Mouse (Mus musculus) midbrain, postnatal 0 days (tissue): ENCODE data around the gene Wipi1. TPM values are rescaled to one million over a fixed set of nuclear protein-coding genes. Genes with fewer than 3 reads are reported as not detected.

Experiments used
- ATAC-seq: fragments of 200-750 bp; cut with Nextera tagmentation; 2 replicates; pipeline ENCODE4 v1.8.0; 2017; ENCODE audit warnings: moderate number of reproducible peaks, mild to moderate bottlenecking, moderate TSS enrichment, moderate library complexity; ENCODE audit not compliant: low FRiP score
- DNase-seq: peaks from one replicate; pipeline ENCODE4 v3.0.0-alpha.2; 2015; ENCODE audit warnings: low spot score
- H3K27ac ChIP-seq: fragments of 300-500 bp; sonication (generic); 2 replicates; pipeline ENCODE4 v1.5.1; 2014; ENCODE audit warnings: low read depth, mild to moderate bottlenecking, low read length, mixed read lengths
- H3K27me3 ChIP-seq: fragments of 300-500 bp; sonication (generic); 2 replicates; pipeline ENCODE4 v1.6.1; 2014; ENCODE audit warnings: low read length, control low read depth, mixed read lengths; ENCODE audit not compliant: insufficient read depth
- H3K36me3 ChIP-seq: fragments of 300-500 bp; sonication (generic); 2 replicates; pipeline ENCODE4 v1.6.1; 2014; ENCODE audit warnings: low read length, control low read depth, mixed read lengths; ENCODE audit not compliant: insufficient read depth
- H3K4me1 ChIP-seq: fragments of 300-500 bp; sonication (generic); 2 replicates; pipeline ENCODE4 v1.6.1; 2014; ENCODE audit warnings: mild to moderate bottlenecking, control low read depth, antibody characterized with exemption, low read length, mixed read lengths; ENCODE audit not compliant: insufficient read depth
- H3K4me2 ChIP-seq: fragments of 300-500 bp; sonication (generic); 2 replicates; pipeline ENCODE4 v1.6.1; 2014; ENCODE audit warnings: low read depth, mild to moderate bottlenecking, low read length, mixed read lengths; ENCODE audit not compliant: poor library complexity, severe bottlenecking
- H3K4me3 ChIP-seq: fragments of 300-500 bp; sonication (generic); 2 replicates; pipeline ENCODE4 v1.5.1; 2014; ENCODE audit warnings: low read depth, mild to moderate bottlenecking, low read length, moderate library complexity
- H3K9ac ChIP-seq: fragments of 300-500 bp; sonication (generic); replicated peaks from 2 replicates; pipeline ENCODE4 v1.6.1; 2014; ENCODE audit warnings: mild to moderate bottlenecking, low read length, moderate library complexity, mixed read lengths; ENCODE audit not compliant: poor library complexity, severe bottlenecking
- H3K9me3 ChIP-seq: fragments of 300-500 bp; sonication (generic); 2 replicates; pipeline ENCODE4 v1.6.1; 2016; ENCODE audit warnings: low read length, control low read depth
- CTCF ChIP-seq: IDR thresholded peaks from 2 replicates; pipeline ENCODE4 v1.5.1; 2016; ENCODE audit warnings: antibody characterized with exemption, mild to moderate bottlenecking
- WGBS: fragments of 180-500 bp; shearing (Covaris S2); extraction: QIAGEN DNeasy Blood & Tissue Kit; methylation state at CpG from one replicate; pipeline ENCODE4 v1.1.7; 2014; 5-methylcytosine and 5-hydroxymethylcytosine counted together
- polyA plus RNA-seq: library from polyadenylated mRNA; unstranded; fragments of >200 nt; fragmentation: Nextera tagmentation; extraction: Ambion mirVana; gene quantifications from 2 replicates; pipeline ENCODE4 v1.2.1, GENCODE M21; 2015
- total RNA-seq: library from RNA; depleted of rRNA; stranded (reverse); fragments of >200 nt; gene quantifications from 2 replicates; pipeline ENCODE4 v1.2.3, GENCODE M21; 2014

Wipi1 gene
- total and polyA plus RNA-seq, 2 experiments from 2014 or later, result 12.7 to 18.3 TPM

DNA sequence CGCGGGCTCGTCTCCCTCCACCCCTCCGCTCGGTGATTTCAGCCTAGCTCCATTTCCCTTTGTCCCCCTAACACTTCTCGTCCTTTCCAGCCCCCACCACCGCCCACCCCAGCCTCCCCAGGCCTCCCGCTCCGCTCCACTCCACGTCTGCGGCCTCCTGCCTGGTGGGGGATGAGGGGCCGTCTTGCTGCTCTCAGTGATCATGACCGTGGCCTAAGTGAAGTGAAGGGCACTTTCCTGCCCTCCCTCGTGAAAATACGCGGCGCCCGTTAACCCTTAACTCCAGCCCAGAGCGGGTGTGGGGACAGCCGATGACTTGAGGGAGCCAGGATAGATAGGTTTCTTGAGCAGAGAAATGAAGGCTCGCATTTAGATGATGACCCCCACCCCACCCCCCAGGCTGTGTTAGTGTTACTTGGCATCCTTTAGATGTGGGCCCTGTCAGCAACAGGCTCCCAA, 39.8 kb upstream of the Wipi1 start:
- WGBS, result under 1% methylated on average over 21 of the region's 21 CpGs
- H3K4me1 ChIP-seq, result peaks cover 29% of the 10 kb centered on the region
- peak overlapping the region; percentile 98 for H3K27ac ChIP-seq
- no peaks in the 10 kb centered on the region for H3K27me3 ChIP-seq
- no peaks in the 10 kb centered on the region for H3K9me3 ChIP-seq
- H3K4me2 ChIP-seq, result peak overlapping the region; percentile 69
- no peak for TF ChIP-seq CTCF
- H3K9ac ChIP-seq, result peak overlapping the region; percentile 97
- H3K4me3 ChIP-seq, result peak overlapping the region; percentile 97
- ATAC-seq (no peak), DNase-seq (peak; percentile 14)
- peaks cover 17% of the 10 kb centered on the region; the same call in 1 of the 2 replicates for H3K36me3 ChIP-seq

DNA sequence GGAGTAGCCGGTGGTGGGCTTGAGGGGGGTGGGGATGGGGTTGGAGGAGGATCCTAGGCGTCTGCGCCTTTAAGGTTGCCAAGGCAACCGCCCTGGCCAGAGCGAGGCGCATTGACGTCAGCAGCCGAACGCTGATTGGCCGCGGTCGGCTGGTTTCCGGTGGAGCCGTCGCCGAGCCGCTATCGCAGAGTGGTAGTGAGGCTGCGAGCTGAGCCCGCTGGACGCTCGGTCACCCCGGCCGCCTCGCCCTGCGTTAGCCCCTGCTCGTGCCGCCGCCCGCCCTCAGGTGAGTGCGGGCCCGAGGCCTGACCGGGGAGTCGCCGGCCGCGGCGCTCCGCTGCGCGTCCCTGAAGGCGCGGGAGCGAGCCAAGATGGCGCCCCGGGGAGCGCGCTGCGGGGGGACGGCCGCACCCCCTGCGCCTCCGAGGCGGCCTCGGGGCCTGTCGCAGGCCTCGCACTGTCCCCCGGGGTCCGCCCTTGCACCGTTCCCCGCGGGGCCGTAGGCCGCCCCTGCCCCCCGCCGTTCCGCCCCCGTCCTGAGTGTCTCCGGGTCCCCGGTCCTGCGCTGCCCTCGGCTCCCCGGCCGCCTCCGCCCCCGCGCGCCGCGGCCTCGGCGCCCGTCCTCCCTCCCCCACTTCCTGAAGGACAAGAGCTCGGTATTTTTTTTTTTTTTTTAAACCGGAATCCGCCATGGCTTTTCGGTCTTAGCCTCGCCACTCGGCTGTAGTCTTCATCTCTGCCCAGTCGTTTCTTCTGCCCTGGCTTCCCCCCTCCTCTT, 39.2 kb upstream of the Wipi1 start:
- no peaks in the 10 kb centered on the region for H3K9me3 ChIP-seq
- no peak for TF ChIP-seq CTCF
- peak overlapping the region; percentile 97 for H3K9ac ChIP-seq
- H3K36me3 ChIP-seq, result peaks cover 12% of the 10 kb centered on the region; the same call in 1 of the 2 replicates
- H3K4me1 ChIP-seq, result peaks cover 29% of the 10 kb centered on the region
- no peaks in the 10 kb centered on the region for H3K27me3 ChIP-seq
- DNase-seq, result peak; percentile 98
- peak; percentile 94 for ATAC-seq
- H3K4me3 ChIP-seq, result peak overlapping the region; percentile 97
- peak overlapping the region; percentile 69 for H3K4me2 ChIP-seq
- H3K27ac ChIP-seq, result peak overlapping the region; percentile 98
- WGBS, result under 1% methylated on average over 60 of the region's 90 CpGs

GRCm38 (mm10) chr11:109649975-109650701, 38.4 kb upstream of the Wipi1 start:
- Histone ChIP-seq H3K4me3 (peak overlapping the region; percentile 97), H3K36me3 (peaks cover 12% of the 10 kb centered on the region; the same call in 1 of the 2 replicates), H3K9me3 (no peaks in the 10 kb centered on the region), H3K27ac (peak overlapping the region; percentile 98), H3K27me3 (no peaks in the 10 kb centered on the region), H3K4me1 (peaks cover 29% of the 10 kb centered on the region), H3K4me2 (peak overlapping the region; percentile 69), H3K9ac (peak overlapping the region; percentile 97)
- DNase-seq, result peak; percentile 89
- peak; percentile 88 for ATAC-seq
- no peak for TF ChIP-seq CTCF
- under 1% methylated on average over 31 of the region's 31 CpGs for WGBS

- Histone ChIP-seq H3K4me2 (peak within 1 kb of the TSS; percentile 69), H3K27me3 (no peaks in the 10 kb centered on the region), H3K9ac (peak within 1 kb of the TSS; percentile 97), H3K9me3 (no peaks in the 10 kb centered on the region), H3K4me1 (peaks cover 29% of the 10 kb centered on the region), H3K36me3 (peaks cover 6% of the 10 kb centered on the region; the same call in 1 of the 2 replicates), H3K27ac (peak within 1 kb of the TSS; percentile 98), H3K4me3 (peak within 1 kb of the TSS; percentile 97)
- no peak for ATAC-seq
- TF ChIP-seq CTCF, result no peak
- peak; percentile 69 for DNase-seq
- WGBS, result 14% methylated on average over 8 of the region's 8 CpGs
These were observed 37.4 kb upstream of the Wipi1 start, which contains the start of gene Prkar1a for GRCm38 (mm10) chr11:109649206-109649605. Gene Prkar1a (plus strand): TSS chr11:109649405.

GRCm38 (mm10) chr11:109648510-109648909, 36.7 kb upstream of the Wipi1 start:
- Histone ChIP-seq H3K4me3 (no peak overlapping the region), H3K9ac (peak overlapping the region; percentile 97; the same call in 1 of the 2 replicates), H3K4me1 (peaks cover 27% of the 10 kb centered on the region), H3K36me3 (no peaks in the 10 kb centered on the region), H3K4me2 (peak overlapping the region; percentile 69), H3K27me3 (no peaks in the 10 kb centered on the region), H3K9me3 (no peaks in the 10 kb centered on the region), H3K27ac (peak overlapping the region; percentile 98)
- no peak for TF ChIP-seq CTCF
- no peak for ATAC-seq
- 29% methylated on average over 7 of the region's 7 CpGs for WGBS
- DNase-seq, result peak; percentile 83
